Mouse (Mus musculus) midbrain, postnatal 0 days (tissue): ENCODE results near the gene Slc1a3. TPM values are rescaled to one million over a fixed set of nuclear protein-coding genes. Genes with fewer than 3 reads are reported as not detected.
"Not testable (repeated sequence)": the region's sequence is repeated elsewhere in the genome, so short reads cannot be mapped to it uniquely, and the experiment has no call there.

ENCODE experiments used
- ATAC-seq: fragments of 200-750 bp; cut with Nextera tagmentation; 2 replicates; pipeline ENCODE4 v1.8.0; 2017; ENCODE audit warnings: moderate number of reproducible peaks, mild to moderate bottlenecking, moderate TSS enrichment, moderate library complexity; ENCODE audit not compliant: low FRiP score
- DNase-seq: peaks from one replicate; pipeline ENCODE4 v3.0.0-alpha.2; 2015; ENCODE audit warnings: low spot score
- H3K27ac ChIP-seq: fragments of 300-500 bp; sonication (generic); 2 replicates; pipeline ENCODE4 v1.5.1; 2014; ENCODE audit warnings: low read depth, mild to moderate bottlenecking, low read length, mixed read lengths
- H3K27me3 ChIP-seq: fragments of 300-500 bp; sonication (generic); 2 replicates; pipeline ENCODE4 v1.6.1; 2014; ENCODE audit warnings: low read length, control low read depth, mixed read lengths; ENCODE audit not compliant: insufficient read depth
- H3K36me3 ChIP-seq: fragments of 300-500 bp; sonication (generic); 2 replicates; pipeline ENCODE4 v1.6.1; 2014; ENCODE audit warnings: low read length, control low read depth, mixed read lengths; ENCODE audit not compliant: insufficient read depth
- H3K4me1 ChIP-seq: fragments of 300-500 bp; sonication (generic); 2 replicates; pipeline ENCODE4 v1.6.1; 2014; ENCODE audit warnings: mild to moderate bottlenecking, control low read depth, antibody characterized with exemption, low read length, mixed read lengths; ENCODE audit not compliant: insufficient read depth
- H3K4me2 ChIP-seq: fragments of 300-500 bp; sonication (generic); 2 replicates; pipeline ENCODE4 v1.6.1; 2014; ENCODE audit warnings: low read depth, mild to moderate bottlenecking, low read length, mixed read lengths; ENCODE audit not compliant: poor library complexity, severe bottlenecking
- H3K4me3 ChIP-seq: fragments of 300-500 bp; sonication (generic); 2 replicates; pipeline ENCODE4 v1.5.1; 2014; ENCODE audit warnings: low read depth, mild to moderate bottlenecking, low read length, moderate library complexity
- H3K9ac ChIP-seq: fragments of 300-500 bp; sonication (generic); replicated peaks from 2 replicates; pipeline ENCODE4 v1.6.1; 2014; ENCODE audit warnings: mild to moderate bottlenecking, low read length, moderate library complexity, mixed read lengths; ENCODE audit not compliant: poor library complexity, severe bottlenecking
- H3K9me3 ChIP-seq: fragments of 300-500 bp; sonication (generic); 2 replicates; pipeline ENCODE4 v1.6.1; 2016; ENCODE audit warnings: low read length, control low read depth
- CTCF ChIP-seq: IDR thresholded peaks from 2 replicates; pipeline ENCODE4 v1.5.1; 2016; ENCODE audit warnings: antibody characterized with exemption, mild to moderate bottlenecking
- WGBS: fragments of 180-500 bp; shearing (Covaris S2); extraction: QIAGEN DNeasy Blood & Tissue Kit; methylation state at CpG from one replicate; pipeline ENCODE4 v1.1.7; 2014; 5-methylcytosine and 5-hydroxymethylcytosine counted together
- polyA plus RNA-seq: library from polyadenylated mRNA; unstranded; fragments of >200 nt; fragmentation: Nextera tagmentation; extraction: Ambion mirVana; gene quantifications from 2 replicates; pipeline ENCODE4 v1.2.1, GENCODE M21; 2015
- total RNA-seq: library from RNA; depleted of rRNA; stranded (reverse); fragments of >200 nt; gene quantifications from 2 replicates; pipeline ENCODE4 v1.2.3, GENCODE M21; 2014

The Slc1a3 gene
- total and polyA plus RNA-seq, 2 experiments from 2014 or later = 147 to 195 TPM

DNA sequence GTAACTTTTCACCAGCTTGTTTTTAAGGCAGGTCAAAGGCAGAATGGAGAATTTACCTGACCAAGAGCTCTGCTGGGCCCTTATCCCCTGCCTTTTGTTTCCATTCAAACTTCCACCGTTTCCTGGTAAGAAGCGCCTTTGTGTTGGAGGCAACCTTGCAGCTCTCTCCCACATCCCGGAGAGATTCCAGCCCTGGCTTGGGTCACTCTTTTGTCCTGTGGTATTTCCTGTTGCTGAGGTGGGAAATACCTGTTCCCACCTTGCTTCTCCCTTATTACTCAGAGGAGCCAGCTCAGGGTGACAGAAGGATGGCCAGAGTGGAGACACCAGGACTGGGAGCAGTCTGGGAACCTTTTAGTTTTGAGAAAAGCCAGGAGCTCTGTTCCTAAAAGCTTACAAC is 12.6 kb downstream of the Slc1a3 start:
- Histone ChIP-seq H3K4me2 (no peak overlapping the region), H3K27me3 (no peaks in the 10 kb centered on the region), H3K9ac (no peak overlapping the region), H3K27ac (no peak overlapping the region), H3K4me3 (no peak overlapping the region), H3K36me3 (no peaks in the 10 kb centered on the region), H3K4me1 (no peaks in the 10 kb centered on the region), H3K9me3 (no peaks in the 10 kb centered on the region)
- 49% methylated on average over 3 of the region's 3 CpGs for WGBS
- no peak for ATAC-seq
- no peak for TF ChIP-seq CTCF
- no peak for DNase-seq

DNA sequence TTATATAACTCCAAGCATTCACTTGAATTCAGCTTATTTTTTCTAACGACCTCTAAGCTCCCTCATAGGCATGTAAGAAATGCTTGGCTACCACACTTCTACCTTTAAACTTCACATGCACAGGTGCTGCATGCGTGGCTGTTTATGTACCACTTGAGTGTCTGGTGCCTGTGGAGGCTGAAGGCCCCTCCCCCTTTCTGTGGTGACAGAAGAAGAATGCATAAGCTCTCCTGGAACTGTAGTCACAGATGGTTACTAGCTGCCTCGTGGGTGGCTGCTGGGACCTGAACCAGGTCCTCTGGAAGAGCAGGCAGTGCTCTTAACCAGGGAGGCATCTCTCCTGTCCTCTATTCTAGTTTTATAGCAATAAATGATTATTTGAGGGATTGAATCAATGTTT is 13.1 kb downstream of the Slc1a3 start:
- no peak for TF ChIP-seq CTCF
- Histone ChIP-seq H3K27ac (no peak overlapping the region), H3K4me1 (no peaks in the 10 kb centered on the region), H3K36me3 (no peaks in the 10 kb centered on the region), H3K4me3 (no peak overlapping the region), H3K27me3 (no peaks in the 10 kb centered on the region), H3K9ac (no peak overlapping the region), H3K9me3 (no peaks in the 10 kb centered on the region), H3K4me2 (no peak overlapping the region)
- no peak for DNase-seq
- no peak for ATAC-seq
- whole genome bisulfite sequencing = 58% methylated on average over 3 of the region's 3 CpGs

DNA sequence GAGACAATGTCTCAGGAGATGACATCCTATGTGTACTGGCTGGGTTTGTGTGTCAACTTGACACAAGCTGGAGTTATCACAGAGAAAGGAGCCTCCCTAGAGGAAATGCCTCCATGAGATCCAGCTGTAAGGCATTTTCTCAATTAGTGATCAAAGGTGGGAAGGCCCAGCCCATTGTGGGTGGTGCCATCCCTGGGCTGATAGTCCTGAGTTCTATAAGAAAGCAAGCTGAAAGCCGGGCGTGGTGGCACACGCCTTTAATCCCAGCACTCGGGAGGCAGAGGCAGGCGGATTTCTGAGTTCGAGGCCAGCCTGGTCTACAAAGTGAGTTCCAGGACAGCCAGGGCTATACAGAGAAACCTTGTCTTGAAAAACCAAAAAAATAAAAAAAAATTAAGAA is 20.4 kb downstream of the Slc1a3 start:
- H3K4me2 ChIP-seq, H3K4me1 ChIP-seq, DNase-seq, H3K27me3 ChIP-seq, ATAC-seq, H3K9me3 ChIP-seq, H3K9ac ChIP-seq, H3K27ac ChIP-seq, H3K4me3 ChIP-seq, H3K36me3 ChIP-seq: not testable (repeated sequence)
- WGBS = 93% methylated on average over 6 of the region's 6 CpGs

DNA sequence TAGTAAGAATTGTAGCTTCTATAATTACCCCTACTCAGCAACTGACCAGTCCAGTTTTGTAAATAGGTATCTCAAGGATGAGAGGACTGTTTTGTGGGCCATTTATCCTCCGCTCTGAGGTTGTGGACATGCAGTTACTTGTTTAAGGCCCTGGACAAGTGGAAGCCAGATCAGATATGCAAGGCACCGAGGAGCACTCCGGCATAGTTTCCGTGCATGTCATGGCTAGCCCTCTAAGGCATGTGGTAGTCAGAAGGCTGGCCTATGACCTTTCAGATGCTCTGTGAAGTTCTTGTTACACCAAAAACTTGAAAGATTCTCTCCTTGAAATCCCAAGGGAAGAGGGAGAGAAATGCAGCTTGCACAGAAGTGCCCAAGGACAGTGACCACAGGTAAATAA is 23.7 kb downstream of the Slc1a3 start:
- WGBS = 95% methylated on average over 4 of the region's 4 CpGs
- ATAC-seq (no peak), DNase-seq (no peak)
- Histone ChIP-seq H3K36me3 (no peaks in the 10 kb centered on the region), H3K9me3 (no peaks in the 10 kb centered on the region), H3K27ac (no peak overlapping the region), H3K4me1 (no peaks in the 10 kb centered on the region), H3K4me3 (no peak overlapping the region), H3K9ac (no peak overlapping the region), H3K4me2 (no peak overlapping the region), H3K27me3 (no peaks in the 10 kb centered on the region)
- no peak for TF ChIP-seq CTCF

DNA sequence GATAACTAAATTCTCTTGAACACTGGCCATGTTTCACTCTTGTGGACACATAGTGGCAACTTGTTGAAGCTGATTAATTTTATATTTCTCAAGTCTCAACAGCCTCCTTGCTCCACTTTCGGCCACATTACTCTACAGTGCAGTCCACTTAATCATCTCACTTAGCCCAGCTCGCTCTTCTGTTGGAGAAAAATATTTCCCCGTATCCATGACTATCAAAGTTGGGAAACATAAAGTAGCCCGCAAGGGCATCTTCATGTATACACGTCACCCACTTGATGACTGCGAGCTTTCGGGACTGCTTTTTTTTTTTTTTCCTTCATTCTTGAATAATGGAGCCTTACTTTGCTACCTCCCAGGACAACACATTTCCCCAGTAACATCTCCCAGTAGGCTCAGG is 25.1 kb downstream of the Slc1a3 start:
- H3K27me3 ChIP-seq = no peaks in the 10 kb centered on the region
- H3K4me1 ChIP-seq = no peaks in the 10 kb centered on the region
- TF ChIP-seq CTCF = no peak
- H3K9me3 ChIP-seq = no peaks in the 10 kb centered on the region
- no peak overlapping the region for H3K27ac ChIP-seq
- H3K4me3 ChIP-seq = no peak overlapping the region
- H3K4me2 ChIP-seq = no peak overlapping the region
- DNase-seq = no peak
- 89% methylated on average over 7 of the region's 7 CpGs for WGBS
- no peaks in the 10 kb centered on the region for H3K36me3 ChIP-seq
- no peak for ATAC-seq
- H3K9ac ChIP-seq = no peak overlapping the region

DNA sequence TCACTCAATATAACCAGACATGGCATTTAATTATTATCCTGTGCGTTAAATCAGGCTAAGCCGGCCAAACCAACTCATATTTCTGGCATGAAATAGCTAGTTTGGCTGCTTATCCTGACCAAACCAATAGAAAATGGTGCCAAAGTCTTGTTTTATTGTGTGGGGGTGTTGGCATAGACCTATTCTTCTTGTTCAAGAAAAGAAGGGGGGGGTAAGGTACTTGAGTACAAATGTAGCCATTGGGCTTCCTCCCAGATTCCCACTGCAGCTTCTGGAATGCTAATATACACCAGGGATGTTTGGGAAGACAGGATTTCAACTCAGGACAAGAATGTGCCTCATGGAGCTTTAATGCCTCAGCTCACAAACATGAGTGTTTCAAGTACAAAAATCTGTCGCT is 26.3 kb downstream of the Slc1a3 start:
- H3K4me3 ChIP-seq = no peak overlapping the region
- H3K27me3 ChIP-seq = no peaks in the 10 kb centered on the region
- ATAC-seq (no peak), DNase-seq (peak; percentile 41)
- no peak overlapping the region for H3K4me2 ChIP-seq
- no peak overlapping the region for H3K27ac ChIP-seq
- TF ChIP-seq CTCF = no peak
- H3K9ac ChIP-seq = no peak overlapping the region
- 72% methylated on average over 3 of the region's 3 CpGs for WGBS
- no peaks in the 10 kb centered on the region for H3K36me3 ChIP-seq
- no peaks in the 10 kb centered on the region for H3K4me1 ChIP-seq
- H3K9me3 ChIP-seq = no peaks in the 10 kb centered on the region

DNA sequence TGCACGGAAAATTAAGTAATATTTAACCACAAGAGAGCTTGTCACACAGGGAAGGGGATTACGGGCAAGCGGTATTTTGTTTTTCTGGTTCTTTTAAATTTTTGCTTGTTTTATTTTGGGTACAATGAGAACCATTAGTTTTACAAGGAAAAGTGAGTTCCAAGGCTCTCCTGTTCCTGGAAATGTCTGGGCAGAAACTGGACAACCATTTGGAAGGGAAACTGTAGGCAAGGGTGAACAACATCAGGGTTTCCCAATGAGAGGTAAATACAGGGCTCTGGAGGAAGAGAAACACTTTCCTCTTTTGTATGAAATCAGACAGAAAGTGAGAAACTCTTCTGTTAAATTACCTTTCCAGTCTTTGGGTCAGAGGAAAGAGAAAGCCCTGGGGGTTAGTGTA is 27.7 kb downstream of the Slc1a3 start:
- no peaks in the 10 kb centered on the region for H3K36me3 ChIP-seq
- no peak overlapping the region for H3K9ac ChIP-seq
- H3K4me2 ChIP-seq = no peak overlapping the region
- no peaks in the 10 kb centered on the region for H3K9me3 ChIP-seq
- 81% methylated on average over 3 of the region's 3 CpGs for WGBS
- no peak overlapping the region for H3K27ac ChIP-seq
- no peaks in the 10 kb centered on the region for H3K27me3 ChIP-seq
- DNase-seq (no peak), ATAC-seq (no peak)
- no peak overlapping the region for H3K4me3 ChIP-seq
- no peak for TF ChIP-seq CTCF
- no peaks in the 10 kb centered on the region for H3K4me1 ChIP-seq
